Mouse (Mus musculus) ES-Bruce4 (cell line): ENCODE data around the gene Stk16.

Experiments used
- CTCF ChIP-seq: IDR thresholded peaks from one replicate; pipeline ENCODE4 v1.8.1; 2011; ENCODE audit warnings: low read depth, low read length
- EP300 ChIP-seq: IDR thresholded peaks from 2 replicates; pipeline ENCODE4 v1.6.1; 2011; ENCODE audit warnings: low read depth, low read length; ENCODE audit not compliant: insufficient read depth
- POLR2A ChIP-seq: IDR thresholded peaks from one replicate; pipeline ENCODE4 v1.8.1; 2011; ENCODE audit warnings: low read length; ENCODE audit not compliant: insufficient read depth

DNA sequence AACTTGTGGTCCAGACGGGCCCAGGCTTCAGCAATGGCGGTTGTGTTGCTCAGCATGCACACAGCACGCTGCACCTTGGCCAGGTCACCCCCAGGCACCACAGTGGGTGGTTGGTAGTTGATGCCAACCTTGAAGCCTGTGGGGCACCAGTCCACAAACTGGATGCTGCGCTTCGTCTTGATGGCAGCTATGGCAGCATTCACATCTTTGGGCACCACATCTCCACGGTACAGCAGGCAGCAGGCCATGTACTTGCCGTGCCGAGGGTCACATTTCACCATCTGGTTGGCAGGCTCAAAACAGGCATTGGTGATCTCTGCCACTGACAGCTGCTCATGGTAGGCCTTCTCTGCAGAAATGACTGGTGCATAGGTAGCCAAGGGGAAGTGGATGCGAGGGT lies 5.1 kb downstream of the Stk16 start:
- no peak for TF ChIP-seq CTCF
- TF ChIP-seq POLR2A, result no peak
- no peak for TF ChIP-seq EP300
